Mouse (Mus musculus) heart, adult 11 months (tissue): ENCODE data around the gene Slc23a4.

Experiments
- DNase-seq: peaks from one replicate; pipeline ENCODE4 v3.0.0; 2022

The Slc23a4 gene

GRCm38 (mm10) chr6:34954926-34955861 is 33.0 kb downstream of the Slc23a4 start:
- peak; percentile 90 for DNase-seq

GRCm38 (mm10) chr6:34951956-34952667 is 36.1 kb downstream of the Slc23a4 start:
- no peak for DNase-seq

DNA sequence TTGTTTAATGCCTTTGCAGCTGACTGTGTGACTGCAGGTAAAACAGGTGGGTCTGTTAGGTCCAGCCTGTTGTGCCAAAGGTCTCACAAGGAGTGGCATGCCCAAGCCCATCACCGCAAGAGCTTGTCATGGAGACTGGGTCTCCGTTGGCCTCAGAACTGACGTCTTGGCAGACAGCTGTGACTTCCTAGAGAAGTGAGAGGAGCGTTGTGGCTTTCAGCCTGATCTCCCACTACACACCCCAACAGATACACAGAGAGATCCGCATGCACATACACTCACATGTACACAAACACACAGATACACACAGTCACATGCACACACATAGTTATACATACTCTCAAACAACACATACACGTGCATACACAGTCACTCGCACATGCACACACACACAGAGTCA is 36.7 kb downstream of the Slc23a4 start:
- no peak for DNase-seq

DNA sequence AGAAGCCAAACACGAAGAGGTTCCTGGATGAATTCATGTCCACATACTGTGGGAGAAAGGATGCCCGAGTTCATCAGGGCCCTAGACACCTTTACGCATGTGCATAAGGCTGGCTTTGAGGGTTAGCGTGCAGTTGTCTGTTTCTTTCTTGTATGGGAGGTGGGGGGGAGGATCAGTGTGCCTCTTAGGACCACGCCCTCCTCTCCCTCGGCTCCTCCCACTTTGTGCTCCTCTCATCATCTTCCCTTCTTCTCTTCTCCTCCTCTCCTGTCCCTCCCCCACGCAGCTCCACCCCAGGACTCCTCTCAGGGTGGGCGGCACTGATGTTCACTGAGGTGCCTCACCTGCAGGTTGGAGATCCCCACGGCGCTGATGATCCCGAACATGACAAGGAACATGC is 39.7 kb downstream of the Slc23a4 start:
- DNase-seq = no peak

- DNase-seq = no peak
Measured at GRCm38 (mm10) chr6:34946486-34947079, 41.6 kb downstream of the Slc23a4 start.

GRCm38 (mm10) chr6:34943499-34943898 is 44.7 kb downstream of the Slc23a4 start:
- DNase-seq = no peak

DNA sequence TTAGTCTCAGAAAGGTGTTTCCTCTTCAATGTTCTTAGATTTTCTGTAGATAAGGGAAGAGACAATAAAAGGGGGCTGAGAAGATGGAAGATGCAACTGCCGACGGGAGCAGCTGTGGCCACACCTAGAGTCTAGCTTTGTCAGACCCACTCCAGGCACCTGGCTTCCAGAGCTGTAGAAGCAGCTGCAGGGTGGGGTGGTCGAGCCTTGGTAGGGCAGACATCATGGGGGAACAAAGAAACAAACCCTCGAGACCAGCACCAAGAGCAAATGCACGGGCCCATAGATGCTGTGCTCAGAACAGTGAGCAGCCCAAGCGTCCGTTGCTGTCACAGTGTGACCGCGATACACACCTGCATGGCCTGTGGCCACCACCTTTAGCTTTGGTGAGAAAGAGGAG is 45.8 kb downstream of the Slc23a4 start:
- DNase-seq = no peak

DNA sequence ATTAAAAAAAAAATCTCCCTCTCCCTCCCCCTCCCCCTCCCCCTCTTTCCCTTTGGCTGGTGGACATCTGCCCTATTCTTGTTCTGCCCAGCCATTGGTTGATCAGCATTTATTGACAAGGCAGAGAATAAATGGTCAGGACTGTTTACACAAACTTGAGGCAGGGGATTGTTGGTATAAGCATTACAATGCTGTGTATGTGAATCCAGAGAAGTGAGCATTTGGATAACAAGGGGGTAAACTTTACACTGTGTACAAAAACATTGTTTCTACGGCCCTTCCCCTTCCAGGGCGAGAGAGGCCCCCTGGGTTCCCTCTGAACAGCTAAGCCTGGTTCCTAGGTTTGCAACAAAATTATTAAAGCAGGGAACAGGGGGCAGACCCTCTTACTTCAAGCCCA is 46.7 kb downstream of the Slc23a4 start:
- DNase-seq = no peak

DNA sequence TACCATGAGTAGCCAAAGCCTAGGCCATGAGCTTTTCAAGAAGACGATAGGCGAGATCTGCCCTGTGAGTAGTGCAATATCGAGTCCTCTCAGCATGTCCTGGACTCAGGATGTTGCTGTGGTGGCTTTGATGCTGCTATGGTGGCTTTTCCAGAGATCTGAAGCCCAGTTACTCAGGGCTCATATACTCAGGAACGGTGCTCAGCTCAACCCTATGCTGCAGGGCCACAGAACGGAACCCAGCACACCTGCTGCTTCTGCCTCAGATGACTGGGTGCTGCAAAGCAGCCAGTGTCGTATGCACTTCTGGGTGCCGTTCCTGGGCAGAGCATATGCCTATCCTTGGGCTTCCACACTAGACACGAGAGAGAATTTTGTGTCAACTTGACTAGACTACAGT is 48.8 kb downstream of the Slc23a4 start:
- DNase-seq = no peak

DNA sequence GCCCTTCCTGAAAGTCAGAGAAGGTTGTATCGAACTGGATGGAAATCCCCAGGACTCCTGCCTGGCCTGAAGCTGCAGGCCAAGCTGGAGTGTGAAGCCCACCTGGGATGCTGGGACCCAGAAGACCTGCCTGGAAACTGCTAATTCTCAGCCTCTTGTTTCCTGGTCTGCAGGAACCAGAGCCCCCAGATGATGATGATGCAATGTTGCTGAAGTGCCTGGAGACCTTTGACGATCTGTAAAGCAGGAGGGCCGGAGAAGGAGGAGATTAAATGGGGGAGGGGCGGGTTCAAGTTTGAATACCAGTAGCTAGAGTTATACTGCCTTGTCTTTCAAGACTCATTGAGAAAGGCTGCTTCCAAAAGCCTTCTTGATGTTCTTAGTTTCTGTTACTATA is 49.3 kb downstream of the Slc23a4 start:
- no peak for DNase-seq

GRCm38 (mm10) chr6:34938280-34938928 is 49.8 kb downstream of the Slc23a4 start:
- no peak for DNase-seq

GRCm38 (mm10) chr6:34936743-34937142 is 51.5 kb downstream of the Slc23a4 start:
- DNase-seq = no peak

GRCm38 (mm10) chr6:34932633-34933032 is 55.6 kb downstream of the Slc23a4 start:
- no peak for DNase-seq

- no peak for DNase-seq
Measured at GRCm38 (mm10) chr6:34927594-34927993, 60.6 kb downstream of the Slc23a4 start.

GRCm38 (mm10) chr6:34927156-34927555 is 61.0 kb downstream of the Slc23a4 start:
- peak; percentile 94 for DNase-seq

- DNase-seq = peak; percentile 95
Measured at GRCm38 (mm10) chr6:34921941-34922340, 66.3 kb downstream of the Slc23a4 start.

DNA sequence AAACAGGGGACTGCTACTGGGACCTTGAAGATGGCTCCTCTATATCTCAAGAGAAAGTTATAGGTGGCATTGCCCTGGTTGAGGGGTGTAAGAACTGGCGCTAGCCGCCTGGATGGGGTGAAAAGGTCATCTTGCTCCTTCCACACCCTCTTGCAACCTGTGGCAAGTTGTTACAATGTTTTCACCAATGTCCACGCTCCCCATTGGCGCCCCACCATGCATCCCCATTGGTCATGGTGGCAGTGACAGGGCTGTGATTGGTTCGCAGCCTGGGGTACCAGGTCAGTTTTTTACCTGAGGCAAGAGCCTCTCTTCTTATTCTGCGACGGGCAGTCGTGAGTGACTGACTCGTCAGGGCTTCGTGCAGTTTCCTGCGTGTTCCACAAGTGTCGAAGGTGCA is 67.6 kb downstream of the Slc23a4 start:
- no peak for DNase-seq

DNA sequence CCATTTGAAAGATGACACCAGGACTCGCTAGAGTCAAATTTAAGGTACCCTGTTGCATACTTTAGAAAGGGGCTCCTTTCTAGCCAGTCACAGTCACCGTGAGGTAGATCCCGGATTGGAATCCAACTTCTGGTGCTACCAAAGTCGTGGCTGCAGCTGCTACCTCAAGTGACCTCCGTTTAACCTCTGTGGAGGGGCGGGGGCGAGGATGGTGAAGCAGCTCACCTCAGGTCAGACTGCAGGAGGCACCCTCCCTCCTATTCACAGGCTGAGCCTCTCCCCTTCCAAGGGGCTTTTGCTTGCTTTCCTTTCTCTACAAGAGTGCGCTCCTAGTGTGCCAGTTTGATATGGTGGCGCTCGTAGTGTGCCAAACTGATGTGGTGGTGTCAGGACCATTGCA is 68.2 kb downstream of the Slc23a4 start, which contains the start of gene Stra8:
Stra8 (plus strand) TSS at position 208 of the 400 bp plus-strand sequence.
- DNase-seq = no peak

- DNase-seq = no peak
Measured at GRCm38 (mm10) chr6:34919146-34919545, 69.1 kb downstream of the Slc23a4 start.

GRCm38 (mm10) chr6:34914462-34914861 is 73.7 kb downstream of the Slc23a4 start:
- no peak for DNase-seq

- no peak for DNase-seq
Measured at GRCm38 (mm10) chr6:34913341-34914040, 74.7 kb downstream of the Slc23a4 start.
